Mouse (Mus musculus) embryonic facial prominence, embryonic 13.5 days (tissue): ENCODE measurements around the gene Erp27. TPM values are rescaled to one million over a fixed set of nuclear protein-coding genes. Genes with fewer than 3 reads are reported as not detected.
A peak's percentile ranks its signal among the peaks of the same experiment; 100 is the strongest.

ENCODE experiments used
- ATAC-seq: fragments of 200-750 bp; cut with Nextera tagmentation; 2 replicates; pipeline ENCODE4 v1.8.0; 2017; ENCODE audit warnings: low read depth; ENCODE audit not compliant: insufficient number of reproducible peaks, insufficient read depth, low FRiP score, low TSS enrichment
- H3K27ac ChIP-seq: fragments of 300-500 bp; sonication (generic); 2 replicates; pipeline ENCODE4 v1.5.1; 2015; ENCODE audit warnings: moderate library complexity, mild to moderate bottlenecking, inconsistent platforms
- H3K27me3 ChIP-seq: fragments of 300-500 bp; sonication (generic); 2 replicates; pipeline ENCODE4 v1.6.1; 2015; ENCODE audit warnings: mild to moderate bottlenecking, inconsistent platforms
- H3K36me3 ChIP-seq: fragments of 300-500 bp; sonication (generic); 2 replicates; pipeline ENCODE4 v1.6.1; 2015; ENCODE audit warnings: mild to moderate bottlenecking, inconsistent platforms
- H3K4me1 ChIP-seq: fragments of 300-500 bp; sonication (generic); 2 replicates; pipeline ENCODE4 v1.6.1; 2015; ENCODE audit warnings: inconsistent platforms
- H3K4me2 ChIP-seq: fragments of 300-500 bp; sonication (generic); 2 replicates; pipeline ENCODE4 v1.6.1; 2015; ENCODE audit warnings: moderate library complexity, mild to moderate bottlenecking, inconsistent platforms
- H3K4me3 ChIP-seq: fragments of 300-500 bp; sonication (generic); 2 replicates; pipeline ENCODE4 v1.5.1; 2015; ENCODE audit warnings: mild to moderate bottlenecking, inconsistent platforms
- H3K9ac ChIP-seq: fragments of 300-500 bp; sonication (generic); 2 replicates; pipeline ENCODE4 v1.6.1; 2015; ENCODE audit warnings: mild to moderate bottlenecking, inconsistent platforms
- H3K9me3 ChIP-seq: fragments of 300-500 bp; sonication (generic); 2 replicates; pipeline ENCODE4 v1.6.1; 2016; ENCODE audit warnings: inconsistent platforms
- WGBS: fragments of 180-500 bp; shearing (Covaris S2); methylation state at CpG from one replicate; pipeline ENCODE4 v1.1.7; 2015; ENCODE audit warnings: mixed read lengths; 5-methylcytosine and 5-hydroxymethylcytosine counted together
- polyA plus RNA-seq: library from polyadenylated mRNA; unstranded; fragments of >200 nt; fragmentation: Nextera tagmentation; extraction: Ambion mirVana; gene quantifications from 2 replicates; pipeline ENCODE4 v1.2.1, GENCODE M21; 2015

The Erp27 gene
- polyA plus RNA-seq, 1 experiment from 2014 or later, result 0.30 TPM

DNA sequence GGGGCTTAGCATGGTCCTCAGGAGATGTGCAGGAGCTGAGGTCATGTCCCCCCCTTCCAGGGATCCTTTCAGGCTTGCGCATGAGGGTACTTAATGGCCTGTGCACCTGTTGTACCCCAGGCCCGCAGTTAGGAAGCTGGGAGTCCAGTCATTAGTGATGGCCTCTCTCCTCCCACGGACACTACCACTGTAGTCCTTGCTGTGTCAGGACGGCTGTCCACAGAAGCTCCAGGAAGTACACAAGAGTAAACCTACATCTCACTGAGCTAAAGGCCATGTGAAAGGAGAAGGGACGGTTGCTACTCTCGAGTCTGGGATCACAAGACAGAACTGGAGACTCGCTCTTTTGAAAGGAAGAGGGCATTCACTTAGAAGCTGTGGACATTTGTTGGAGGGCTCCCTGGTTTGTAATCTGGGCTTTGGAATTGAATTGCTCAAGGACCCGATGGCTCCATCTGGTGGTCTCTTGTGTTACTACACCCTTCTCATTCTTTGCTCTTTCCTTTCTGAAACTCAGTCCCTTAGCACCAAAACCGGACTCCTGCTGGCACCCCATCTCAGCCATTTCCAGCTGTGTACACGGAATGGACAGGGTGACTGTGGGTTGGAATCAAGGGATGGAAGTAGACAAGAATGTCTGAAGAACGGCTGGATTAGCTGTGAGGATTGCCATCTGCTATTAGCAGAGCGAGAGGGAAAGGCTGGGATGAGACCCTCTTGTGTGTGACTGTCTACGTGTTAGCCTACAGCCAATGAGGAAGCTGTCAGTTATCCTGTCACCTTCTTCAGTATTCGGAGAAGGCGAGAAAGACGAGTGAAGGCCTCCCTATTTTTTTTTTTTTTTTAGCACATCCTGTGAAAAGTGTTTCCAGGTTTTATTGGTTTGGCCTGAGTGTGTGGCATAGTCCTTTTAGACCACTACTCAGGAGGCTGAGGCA lies 1.4 kb downstream of the Erp27 start:
- Histone ChIP-seq H3K4me3 (no peak overlapping the region), H3K9me3 (no peaks in the 10 kb centered on the region), H3K36me3 (0 out of 2 replicates have a peak, but pooled peaks cover 4% of the 10 kb centered on the region), H3K4me1 (peaks cover 25% of the 10 kb centered on the region), H3K9ac (0 out of 2 replicates have a peak overlapping the region, but pooled peaks have one; percentile 40), H3K27ac (no peak overlapping the region), H3K4me2 (no peak overlapping the region), H3K27me3 (no peaks in the 10 kb centered on the region)
- ATAC-seq, result no peak
- 44% methylated on average over 16 of the region's 16 CpGs for WGBS

DNA sequence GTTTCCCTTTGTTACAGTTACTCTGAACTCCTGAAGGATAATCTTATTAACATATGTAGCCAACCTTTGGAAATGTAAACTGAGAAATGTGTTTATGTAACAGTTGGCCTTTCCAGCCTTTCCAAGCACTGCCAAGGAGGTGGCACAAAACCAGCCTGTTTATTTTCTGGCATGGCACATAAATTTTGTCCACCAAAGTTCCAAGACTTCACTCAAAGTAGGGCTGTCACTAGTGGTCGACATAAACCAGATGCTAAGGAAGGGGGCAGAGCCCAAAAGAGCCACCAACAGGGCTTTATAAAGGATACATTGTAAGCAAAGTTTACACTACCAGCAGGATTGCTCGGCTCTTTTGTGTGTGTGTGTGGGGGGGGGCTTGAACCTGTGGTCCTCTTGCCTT lies 4.1 kb downstream of the Erp27 start:
- Histone ChIP-seq H3K4me2 (no peak overlapping the region), H3K4me1 (peaks cover 34% of the 10 kb centered on the region), H3K4me3 (no peak overlapping the region), H3K9ac (no peak overlapping the region), H3K36me3 (no peaks in the 10 kb centered on the region), H3K27me3 (no peaks in the 10 kb centered on the region), H3K9me3 (no peaks in the 10 kb centered on the region), H3K27ac (peak overlapping the region; percentile 29; the same call in 1 of the 2 replicates)
- ATAC-seq, result no peak
- WGBS, result 19% methylated on average over 2 of the region's 2 CpGs

DNA sequence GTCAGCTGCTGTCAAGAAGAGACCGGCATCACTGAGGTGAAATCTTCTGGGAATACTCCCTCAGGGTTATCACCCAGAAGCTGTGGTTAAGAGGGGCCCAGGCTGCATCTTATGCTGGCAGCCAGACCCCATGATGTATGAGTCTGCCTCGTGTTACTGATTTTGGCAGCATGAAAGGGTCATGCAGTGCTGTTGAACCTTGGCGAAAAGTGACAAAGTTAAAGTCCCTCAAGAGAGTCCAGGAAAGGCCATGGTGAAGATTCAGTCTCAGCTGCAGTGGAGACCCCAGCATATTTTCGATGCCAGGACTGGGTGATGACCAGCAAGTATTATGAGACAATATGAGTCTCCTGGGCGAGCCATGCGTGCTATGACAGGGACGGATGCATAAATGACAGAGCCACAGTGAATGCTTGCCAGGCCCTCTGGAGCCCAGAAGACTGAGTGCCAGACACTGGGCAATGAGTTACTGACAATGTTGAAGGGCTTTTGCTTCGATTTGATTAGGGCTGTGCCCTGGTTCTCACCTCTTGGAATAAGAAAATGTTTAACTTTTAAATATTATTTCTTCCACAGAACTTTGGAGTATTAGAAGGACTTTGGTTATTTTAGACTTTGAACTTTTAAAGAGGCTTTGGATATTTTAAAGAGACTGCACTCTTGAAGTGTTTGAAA lies 6.1 kb downstream of the Erp27 start:
- H3K36me3 ChIP-seq, result no peaks in the 10 kb centered on the region
- H3K9ac ChIP-seq, result no peak overlapping the region
- 92% methylated on average over 8 of the region's 8 CpGs for WGBS
- no peak for ATAC-seq
- H3K27ac ChIP-seq, result no peak overlapping the region
- no peak overlapping the region for H3K4me2 ChIP-seq
- H3K4me3 ChIP-seq, result no peak overlapping the region
- no peaks in the 10 kb centered on the region for H3K9me3 ChIP-seq
- H3K4me1 ChIP-seq, result peaks cover 35% of the 10 kb centered on the region
- no peaks in the 10 kb centered on the region for H3K27me3 ChIP-seq

DNA sequence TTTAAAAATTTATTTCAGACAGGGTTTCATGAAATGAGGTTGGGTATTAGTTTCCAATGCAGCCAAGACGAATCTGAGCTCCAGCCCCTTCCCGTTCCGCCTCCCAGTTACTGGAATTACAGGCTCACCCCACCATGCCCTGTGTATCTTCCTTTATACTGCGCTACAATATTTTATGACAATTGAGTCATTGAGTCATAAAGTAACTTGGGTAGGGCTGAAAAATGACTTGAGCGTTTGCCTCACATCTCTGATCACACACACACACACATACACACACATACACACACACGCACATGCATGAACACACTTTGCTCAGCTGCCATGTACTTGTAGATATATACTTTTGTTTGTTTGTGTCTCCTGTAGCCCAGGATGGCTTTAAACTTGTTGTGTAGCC lies 7.7 kb downstream of the Erp27 start:
- H3K9ac ChIP-seq, result no peak overlapping the region
- peak overlapping the region; percentile 84 for H3K27ac ChIP-seq
- 86% methylated on average over 6 of the region's 6 CpGs for WGBS
- H3K36me3 ChIP-seq, result no peaks in the 10 kb centered on the region
- no peak overlapping the region for H3K4me3 ChIP-seq
- H3K9me3 ChIP-seq, result no peaks in the 10 kb centered on the region
- peaks cover 39% of the 10 kb centered on the region for H3K4me1 ChIP-seq
- ATAC-seq, result no peak
- H3K27me3 ChIP-seq, result no peaks in the 10 kb centered on the region
- H3K4me2 ChIP-seq, result 0 out of 2 replicates have a peak overlapping the region, but pooled peaks have one; percentile 56

DNA sequence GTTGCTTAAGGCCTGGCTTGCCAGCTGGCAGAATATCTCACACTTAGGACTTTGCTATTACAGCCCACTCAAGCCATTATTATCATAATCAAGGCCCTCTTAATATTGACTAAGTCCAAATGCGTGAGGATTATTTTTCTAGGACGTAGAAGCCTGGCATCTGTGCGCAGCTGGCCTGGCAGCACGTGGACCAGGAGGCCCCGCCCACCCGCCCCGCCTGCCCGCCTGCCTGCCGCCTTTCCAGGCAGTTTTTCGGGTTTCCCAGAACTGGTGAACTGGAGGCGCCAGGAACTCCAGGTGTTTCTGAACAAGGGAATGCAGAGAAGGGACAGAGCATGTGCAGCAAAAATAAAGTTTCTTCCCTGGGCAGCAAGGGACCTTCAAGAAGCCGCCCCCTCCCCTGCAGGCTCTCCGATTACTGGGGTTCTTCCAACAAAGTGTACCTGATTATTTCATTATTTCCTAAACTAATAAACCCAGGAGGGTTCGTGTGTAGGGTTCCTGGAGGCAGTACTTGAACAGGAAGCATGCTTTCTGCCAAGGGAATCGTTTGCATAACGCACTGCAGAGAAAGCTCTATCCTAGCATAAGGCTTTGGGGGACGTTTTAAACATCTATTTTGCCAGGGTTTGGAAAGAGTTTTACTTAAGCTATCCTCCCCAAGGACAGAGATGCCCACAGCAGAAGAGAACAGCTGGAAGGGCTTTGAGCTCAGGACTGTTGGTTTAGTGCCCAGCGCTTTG lies 8.4 kb downstream of the Erp27 start:
- WGBS, result 5% methylated on average over 18 of the region's 18 CpGs
- Histone ChIP-seq H3K27ac (peak overlapping the region; percentile 84), H3K4me3 (peak overlapping the region; percentile 29), H3K36me3 (no peaks in the 10 kb centered on the region), H3K9ac (peak overlapping the region; percentile 28; the same call in 1 of the 2 replicates), H3K4me2 (peak overlapping the region; percentile 56), H3K27me3 (no peaks in the 10 kb centered on the region), H3K9me3 (no peaks in the 10 kb centered on the region), H3K4me1 (peaks cover 38% of the 10 kb centered on the region)
- peak; percentile 52; the same call in 1 of the 2 replicates for ATAC-seq

DNA sequence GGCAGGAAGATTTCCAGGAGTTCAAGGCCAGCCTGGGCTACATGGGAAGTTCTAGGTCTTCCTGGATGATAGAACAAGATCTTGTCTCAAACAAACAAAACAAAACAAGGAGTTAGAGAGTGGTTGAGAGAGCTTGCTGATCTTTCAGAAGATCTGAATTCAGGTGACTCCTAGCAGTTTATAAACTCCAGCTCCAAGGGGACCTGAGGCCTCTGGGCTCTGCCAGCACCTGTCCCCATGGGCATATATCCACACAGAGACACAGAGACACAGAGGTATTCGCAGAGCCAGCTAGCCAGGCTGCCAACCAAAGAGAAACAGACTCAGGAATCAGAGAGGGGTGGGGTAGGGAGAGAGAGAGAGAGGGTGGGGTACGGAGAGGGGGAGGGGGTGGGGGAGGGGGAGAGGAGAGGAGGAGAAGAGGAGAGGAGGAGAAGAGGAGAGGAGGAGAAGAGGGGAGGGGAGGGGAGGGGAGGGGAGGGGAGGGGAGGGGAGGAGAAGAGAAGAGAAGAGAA lies 9.2 kb downstream of the Erp27 start:
- WGBS, result 78% methylated on average over 1 of the region's 2 CpGs
- H3K9ac ChIP-seq, result no peak overlapping the region
- H3K36me3 ChIP-seq, result no peaks in the 10 kb centered on the region
- H3K9me3 ChIP-seq, result no peaks in the 10 kb centered on the region
- ATAC-seq, result no peak
- no peaks in the 10 kb centered on the region for H3K27me3 ChIP-seq
- H3K4me2 ChIP-seq, result 0 out of 2 replicates have a peak overlapping the region, but pooled peaks have one; percentile 56
- peaks cover 31% of the 10 kb centered on the region for H3K4me1 ChIP-seq
- no peak overlapping the region for H3K4me3 ChIP-seq
- no peak overlapping the region for H3K27ac ChIP-seq

DNA sequence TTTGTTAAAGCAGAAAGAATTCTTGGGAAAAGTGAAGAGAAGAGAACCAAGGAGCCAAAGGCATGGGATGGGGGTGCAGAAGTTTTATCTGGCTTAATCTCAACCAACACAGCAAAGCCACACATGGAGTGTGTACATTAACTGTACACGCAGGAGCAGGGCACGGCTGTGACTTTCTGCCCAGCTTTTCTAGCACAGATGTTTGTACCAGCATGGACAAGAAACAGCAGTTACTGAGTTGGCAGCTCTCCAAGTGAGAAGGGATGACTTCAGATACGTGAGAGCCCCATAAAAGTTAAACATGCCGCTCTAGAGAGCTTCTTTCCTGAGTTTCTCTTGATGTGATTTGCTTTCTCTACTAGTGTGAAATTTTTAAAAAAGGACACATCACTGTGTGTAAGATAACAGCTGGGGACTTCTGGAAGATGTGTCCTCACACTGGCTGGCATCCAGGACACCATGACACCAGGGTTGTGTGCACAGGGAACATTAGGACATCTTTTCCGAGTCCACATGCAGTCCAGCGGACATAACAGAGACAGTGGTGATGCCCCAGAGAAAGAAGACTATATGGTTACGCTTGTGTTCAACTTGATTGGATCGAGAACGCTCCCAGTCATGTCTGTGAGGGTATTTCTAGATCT lies 11.6 kb downstream of the Erp27 start:
- no peaks in the 10 kb centered on the region for H3K9me3 ChIP-seq
- 0 out of 2 replicates have a peak, but pooled peaks have one; percentile 59 for ATAC-seq

DNA sequence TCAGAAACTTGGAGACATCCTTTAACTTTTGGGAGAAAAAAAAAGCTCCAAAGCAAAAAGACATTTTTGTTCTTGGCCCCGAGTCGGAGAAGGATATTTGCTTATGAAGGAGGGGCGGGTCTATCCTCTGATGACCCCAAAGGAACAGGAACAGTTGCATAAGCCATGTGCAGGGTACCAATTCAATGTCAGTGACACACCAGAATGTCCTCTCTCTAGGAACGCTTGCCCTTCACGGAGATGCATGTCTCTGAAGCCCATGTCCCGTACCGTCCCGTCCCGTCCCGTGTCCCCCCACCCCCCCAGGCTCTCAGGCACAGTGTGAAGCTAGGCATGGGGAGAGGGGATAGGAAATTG lies 15.1 kb downstream of the Erp27 start:
- Histone ChIP-seq H3K4me2 (peak overlapping the region; percentile 21; the same call in 1 of the 2 replicates), H3K4me1 (peaks cover 30% of the 10 kb centered on the region), H3K36me3 (no peaks in the 10 kb centered on the region), H3K27ac (0 out of 2 replicates have a peak overlapping the region, but pooled peaks have one; percentile 16), H3K9me3 (no peaks in the 10 kb centered on the region), H3K9ac (no peak overlapping the region), H3K27me3 (no peaks in the 10 kb centered on the region), H3K4me3 (no peak overlapping the region)
- 57% methylated on average over 10 of the region's 10 CpGs for WGBS
- ATAC-seq, result no peak

More for the DNA sequence above, 11.6 kb downstream of the Erp27 start:
- Histone ChIP-seq H3K4me3 (no peak overlapping the region), H3K4me2 (no peak overlapping the region), H3K4me1 (peaks cover 43% of the 10 kb centered on the region), H3K9ac (no peak overlapping the region), H3K27me3 (no peaks in the 10 kb centered on the region), H3K27ac (no peak overlapping the region), H3K36me3 (no peaks in the 10 kb centered on the region)
- 61% methylated on average over 9 of the region's 9 CpGs for WGBS

DNA sequence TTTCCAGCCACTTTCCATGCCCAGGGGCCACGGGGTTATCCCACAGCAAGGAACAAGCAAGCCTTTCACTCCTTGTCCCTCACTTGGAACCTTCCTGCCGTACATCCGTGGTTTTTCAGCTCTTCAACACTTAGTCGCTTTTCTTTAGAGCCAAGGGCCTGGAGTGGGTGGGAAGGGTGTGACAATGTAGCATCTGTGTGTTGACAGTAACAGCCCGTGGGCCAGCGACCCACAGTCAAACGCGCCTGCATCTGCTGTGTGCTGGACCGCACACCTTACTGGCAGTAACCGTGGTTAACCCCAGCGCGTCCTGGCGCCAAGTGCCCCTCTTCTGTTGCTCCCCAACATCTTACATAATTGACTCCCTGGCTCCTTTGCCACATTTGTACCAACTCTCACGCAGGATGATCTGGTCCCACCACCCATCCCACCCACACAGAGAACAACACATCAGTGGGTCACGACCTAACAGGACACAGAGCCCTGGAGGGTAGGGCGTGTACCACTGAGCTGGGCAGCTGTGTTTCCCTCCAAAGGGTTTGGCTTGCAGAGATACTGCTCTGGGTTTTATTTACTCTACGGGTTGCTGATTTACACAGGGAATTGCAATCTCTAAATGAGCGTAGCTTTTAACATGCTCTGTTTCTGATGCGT lies 15.6 kb downstream of the Erp27 start:
- 53% methylated on average over 19 of the region's 19 CpGs for WGBS
- peaks cover 30% of the 10 kb centered on the region for H3K4me1 ChIP-seq
- H3K27ac ChIP-seq, result peak overlapping the region; percentile 16; the same call in 1 of the 2 replicates
- no peak overlapping the region for H3K4me3 ChIP-seq
- no peak for ATAC-seq
- no peaks in the 10 kb centered on the region for H3K36me3 ChIP-seq
- no peak overlapping the region for H3K4me2 ChIP-seq
- H3K27me3 ChIP-seq, result no peaks in the 10 kb centered on the region
- no peaks in the 10 kb centered on the region for H3K9me3 ChIP-seq
- H3K9ac ChIP-seq, result no peak overlapping the region

DNA sequence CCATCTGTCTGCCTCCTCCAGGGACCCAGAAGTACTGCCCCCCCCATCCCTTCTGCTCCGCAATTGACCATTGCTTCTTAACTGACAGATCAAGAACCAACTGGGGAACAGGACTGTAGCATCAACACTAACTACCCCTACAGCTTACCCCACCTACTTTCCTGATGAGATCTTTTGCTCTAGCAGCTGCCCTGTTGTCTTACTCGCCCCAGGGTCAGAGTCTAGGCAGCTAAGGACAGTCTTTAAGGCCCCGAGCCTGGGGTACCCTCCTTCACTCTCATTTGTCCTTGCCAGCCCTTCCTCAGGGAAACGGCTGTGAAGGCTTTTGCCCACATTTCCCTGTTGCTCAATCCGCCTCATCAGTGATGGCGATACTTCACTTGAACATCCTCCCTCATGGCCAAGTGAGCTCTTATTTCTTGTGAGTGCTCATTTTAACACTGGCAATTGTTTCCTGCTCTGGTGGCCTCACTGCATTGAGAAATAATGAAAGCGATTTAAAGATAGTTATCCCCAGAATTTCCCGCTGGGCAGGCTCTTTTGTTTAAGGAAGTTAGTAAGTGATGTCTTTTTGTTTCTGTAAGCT lies 18.0 kb downstream of the Erp27 start:
- peaks cover 19% of the 10 kb centered on the region for H3K4me1 ChIP-seq
- H3K9ac ChIP-seq, result no peak overlapping the region
- WGBS, result 65% methylated on average over 8 of the region's 8 CpGs
- no peaks in the 10 kb centered on the region for H3K9me3 ChIP-seq
- H3K36me3 ChIP-seq, result no peaks in the 10 kb centered on the region
- H3K4me3 ChIP-seq, result no peak overlapping the region
- no peak for ATAC-seq
- H3K27me3 ChIP-seq, result no peaks in the 10 kb centered on the region
- H3K4me2 ChIP-seq, result no peak overlapping the region
- no peak overlapping the region for H3K27ac ChIP-seq
